Mouse (Mus musculus): ENCODE results near the gene Smyd3. TPM values are rescaled to one million over a fixed set of nuclear protein-coding genes. Genes with fewer than 3 reads are reported as not detected.

The Smyd3 gene
- polyA plus RNA-seq, 1 experiment from 2014 or later: 24.0 TPM

DNA sequence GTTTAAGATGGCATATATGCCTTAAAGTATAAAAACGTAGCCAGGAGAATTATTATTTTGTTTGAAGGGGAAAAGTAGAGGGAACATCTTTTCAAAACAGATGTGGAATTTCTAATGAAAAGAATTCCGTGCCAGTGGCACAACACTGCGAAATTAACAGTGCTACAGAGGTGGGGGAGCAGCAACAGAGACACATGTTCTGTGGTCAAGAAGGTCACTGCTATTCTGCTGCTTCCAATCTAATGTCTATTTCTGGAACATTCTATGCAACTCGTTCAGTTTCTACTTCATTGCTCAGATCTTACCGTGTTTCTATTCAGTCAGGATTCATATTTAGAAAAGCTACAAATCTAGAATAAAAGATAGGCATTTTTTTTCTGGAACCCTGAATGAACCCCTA, 117.0 kb downstream of the Smyd3 start:
- Histone ChIP-seq H3K4me1 (ENCODE audit: control insufficient read depth, insufficient read depth, low read length) (no peaks in the 10 kb centered on the region), H3K27me3 (ENCODE audit: control insufficient read depth, insufficient read depth, low read length) (no peaks in the 10 kb centered on the region), H3K9ac (replicated peaks; ENCODE audit: low read depth, low read length) (no peak overlapping the region), H3K36me3 (ENCODE audit: control insufficient read depth, insufficient read depth, low read length) (no peaks in the 10 kb centered on the region), H3K9me3 (ENCODE audit: control insufficient read depth, low read depth, low read length) (no peaks in the 10 kb centered on the region), H3K27ac (ENCODE audit: low read length) (no peak overlapping the region), H3K4me3 (ENCODE audit: low read depth, low read length) (no peak overlapping the region), H3K4me2 (replicated peaks; ENCODE audit: low read depth, low read length) (no peak overlapping the region)
- ATAC-seq (ENCODE audit: insufficient number of reproducible peaks, insufficient read depth, low FRiP score, low read depth): no peak
- WGBS: 77% methylated on average over 5 of the region's 5 CpGs

- Histone ChIP-seq H3K36me3 (ENCODE audit: control insufficient read depth, insufficient read depth, low read length) (no peaks in the 10 kb centered on the region), H3K27ac (ENCODE audit: low read length) (no peak overlapping the region), H3K4me2 (replicated peaks; ENCODE audit: low read depth, low read length) (no peak overlapping the region), H3K4me1 (ENCODE audit: control insufficient read depth, insufficient read depth, low read length) (no peaks in the 10 kb centered on the region), H3K9ac (replicated peaks; ENCODE audit: low read depth, low read length) (no peak overlapping the region), H3K9me3 (ENCODE audit: control insufficient read depth, low read depth, low read length) (no peaks in the 10 kb centered on the region), H3K27me3 (ENCODE audit: control insufficient read depth, insufficient read depth, low read length) (no peaks in the 10 kb centered on the region), H3K4me3 (ENCODE audit: low read depth, low read length) (no peak overlapping the region)
- 89% methylated on average over 4 of the region's 4 CpGs for WGBS
- ATAC-seq (ENCODE audit: insufficient number of reproducible peaks, insufficient read depth, low FRiP score, low read depth): no peak
These were observed 119.2 kb downstream of the Smyd3 start for GRCm38 (mm10) chr1:179398639-179399038.

GRCm38 (mm10) chr1:179386237-179386975, 131.4 kb downstream of the Smyd3 start:
- Histone ChIP-seq H3K4me1 (ENCODE audit: control insufficient read depth, insufficient read depth, low read length) (no peaks in the 10 kb centered on the region), H3K9me3 (ENCODE audit: control insufficient read depth, low read depth, low read length) (no peaks in the 10 kb centered on the region), H3K4me2 (replicated peaks; ENCODE audit: low read depth, low read length) (no peak overlapping the region), H3K36me3 (ENCODE audit: control insufficient read depth, insufficient read depth, low read length) (no peaks in the 10 kb centered on the region), H3K27me3 (ENCODE audit: control insufficient read depth, insufficient read depth, low read length) (no peaks in the 10 kb centered on the region), H3K27ac (ENCODE audit: low read length) (no peak overlapping the region), H3K4me3 (ENCODE audit: low read depth, low read length) (no peak overlapping the region), H3K9ac (replicated peaks; ENCODE audit: low read depth, low read length) (no peak overlapping the region)
- WGBS: 47% methylated on average over 15 of the region's 15 CpGs
- no peak for ATAC-seq (ENCODE audit: insufficient number of reproducible peaks, insufficient read depth, low FRiP score, low read depth)

DNA sequence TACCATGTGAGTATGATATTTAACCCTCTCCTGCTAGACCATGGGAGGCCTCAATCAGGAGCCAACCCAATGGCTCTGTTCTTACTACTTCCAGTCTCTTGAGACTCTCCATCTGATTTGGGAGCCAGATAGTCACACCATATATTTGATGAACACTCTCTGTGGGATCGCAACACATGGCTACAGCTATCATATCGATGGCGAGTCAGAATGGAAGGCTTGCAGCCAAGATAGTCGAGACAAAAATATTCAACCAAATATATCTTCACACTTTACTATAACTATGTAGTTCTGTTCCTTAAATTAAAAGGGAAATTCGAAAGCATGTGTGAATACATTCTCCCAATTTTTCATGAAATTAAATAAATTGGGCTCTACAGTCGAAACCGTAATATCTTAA, 132.2 kb downstream of the Smyd3 start:
- ATAC-seq (ENCODE audit: insufficient number of reproducible peaks, insufficient read depth, low FRiP score, low read depth): no peak
- Histone ChIP-seq H3K9ac (replicated peaks; ENCODE audit: low read depth, low read length) (no peak overlapping the region), H3K4me2 (replicated peaks; ENCODE audit: low read depth, low read length) (no peak overlapping the region), H3K4me3 (ENCODE audit: low read depth, low read length) (no peak overlapping the region), H3K27me3 (ENCODE audit: control insufficient read depth, insufficient read depth, low read length) (no peaks in the 10 kb centered on the region), H3K36me3 (ENCODE audit: control insufficient read depth, insufficient read depth, low read length) (no peaks in the 10 kb centered on the region), H3K4me1 (ENCODE audit: control insufficient read depth, insufficient read depth, low read length) (no peaks in the 10 kb centered on the region), H3K9me3 (ENCODE audit: control insufficient read depth, low read depth, low read length) (no peaks in the 10 kb centered on the region), H3K27ac (ENCODE audit: low read length) (no peak overlapping the region)
- WGBS: 94% methylated on average over 7 of the region's 7 CpGs

DNA sequence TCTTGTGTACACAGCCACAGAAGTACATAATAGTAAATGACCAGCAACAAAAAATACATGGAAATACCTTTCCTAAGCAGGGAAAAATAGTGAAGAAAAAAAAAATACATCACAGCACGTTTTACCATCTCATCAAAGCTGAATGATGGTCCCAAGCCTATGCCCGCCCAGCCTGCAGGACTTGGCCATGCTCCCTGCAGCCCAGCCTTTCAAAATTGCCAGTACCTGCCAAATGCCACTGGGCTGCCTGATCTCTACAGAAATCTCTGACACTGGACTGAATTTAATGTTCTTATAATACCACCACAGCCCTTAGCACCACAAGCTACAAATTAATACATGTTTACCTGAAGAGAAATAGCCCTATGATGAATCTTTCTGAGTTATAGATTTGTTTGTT, 133.5 kb downstream of the Smyd3 start:
- ATAC-seq (ENCODE audit: insufficient number of reproducible peaks, insufficient read depth, low FRiP score, low read depth): no peak
- Histone ChIP-seq H3K36me3 (ENCODE audit: control insufficient read depth, insufficient read depth, low read length) (no peaks in the 10 kb centered on the region), H3K4me2 (replicated peaks; ENCODE audit: low read depth, low read length) (no peak overlapping the region), H3K9ac (replicated peaks; ENCODE audit: low read depth, low read length) (no peak overlapping the region), H3K9me3 (ENCODE audit: control insufficient read depth, low read depth, low read length) (no peaks in the 10 kb centered on the region), H3K27me3 (ENCODE audit: control insufficient read depth, insufficient read depth, low read length) (no peaks in the 10 kb centered on the region), H3K4me1 (ENCODE audit: control insufficient read depth, insufficient read depth, low read length) (no peaks in the 10 kb centered on the region), H3K27ac (ENCODE audit: low read length) (no peak overlapping the region), H3K4me3 (ENCODE audit: low read depth, low read length) (no peak overlapping the region)
- WGBS: 66% methylated on average over 2 of the region's 2 CpGs

GRCm38 (mm10) chr1:179378102-179378501, 139.7 kb downstream of the Smyd3 start:
- Histone ChIP-seq H3K9ac (replicated peaks; ENCODE audit: low read depth, low read length) (no peak overlapping the region), H3K27me3 (ENCODE audit: control insufficient read depth, insufficient read depth, low read length) (no peaks in the 10 kb centered on the region), H3K4me1 (ENCODE audit: control insufficient read depth, insufficient read depth, low read length) (no peaks in the 10 kb centered on the region), H3K4me3 (ENCODE audit: low read depth, low read length) (no peak overlapping the region), H3K36me3 (ENCODE audit: control insufficient read depth, insufficient read depth, low read length) (no peaks in the 10 kb centered on the region), H3K9me3 (ENCODE audit: control insufficient read depth, low read depth, low read length) (no peaks in the 10 kb centered on the region), H3K27ac (ENCODE audit: low read length) (no peak overlapping the region), H3K4me2 (replicated peaks; ENCODE audit: low read depth, low read length) (no peak overlapping the region)
- ATAC-seq (ENCODE audit: insufficient number of reproducible peaks, insufficient read depth, low FRiP score, low read depth): no peak
- 90% methylated on average over 4 of the region's 4 CpGs for WGBS

- no peak for ATAC-seq (ENCODE audit: insufficient number of reproducible peaks, insufficient read depth, low FRiP score, low read depth)
- H3K4me2 ChIP-seq (replicated peaks; ENCODE audit: low read depth, low read length): no peak overlapping the region
- H3K4me3 ChIP-seq (ENCODE audit: low read depth, low read length): no peak overlapping the region
- no peaks in the 10 kb centered on the region for H3K9me3 ChIP-seq (ENCODE audit: control insufficient read depth, low read depth, low read length)
- no peak overlapping the region for H3K27ac ChIP-seq (ENCODE audit: low read length)
- no peak overlapping the region for H3K9ac ChIP-seq (replicated peaks; ENCODE audit: low read depth, low read length)
- 72% methylated on average over 4 of the region's 4 CpGs for WGBS
- H3K36me3 ChIP-seq (ENCODE audit: control insufficient read depth, insufficient read depth, low read length): no peaks in the 10 kb centered on the region
- no peaks in the 10 kb centered on the region for H3K4me1 ChIP-seq (ENCODE audit: control insufficient read depth, insufficient read depth, low read length)
- no peaks in the 10 kb centered on the region for H3K27me3 ChIP-seq (ENCODE audit: control insufficient read depth, insufficient read depth, low read length)
These were observed 142.9 kb downstream of the Smyd3 start for GRCm38 (mm10) chr1:179374987-179375386.

GRCm38 (mm10) chr1:179373911-179374310, 143.9 kb downstream of the Smyd3 start:
- no peak for ATAC-seq (ENCODE audit: insufficient number of reproducible peaks, insufficient read depth, low FRiP score, low read depth)
- Histone ChIP-seq H3K36me3 (ENCODE audit: control insufficient read depth, insufficient read depth, low read length) (no peaks in the 10 kb centered on the region), H3K4me1 (ENCODE audit: control insufficient read depth, insufficient read depth, low read length) (no peaks in the 10 kb centered on the region), H3K9me3 (ENCODE audit: control insufficient read depth, low read depth, low read length) (0 out of 2 replicates have a peak, but pooled peaks cover 3% of the 10 kb centered on the region), H3K9ac (replicated peaks; ENCODE audit: low read depth, low read length) (no peak overlapping the region), H3K4me3 (ENCODE audit: low read depth, low read length) (no peak overlapping the region), H3K27ac (ENCODE audit: low read length) (no peak overlapping the region), H3K27me3 (ENCODE audit: control insufficient read depth, insufficient read depth, low read length) (no peaks in the 10 kb centered on the region), H3K4me2 (replicated peaks; ENCODE audit: low read depth, low read length) (no peak overlapping the region)
- WGBS: 85% methylated on average over 11 of the region's 11 CpGs

DNA sequence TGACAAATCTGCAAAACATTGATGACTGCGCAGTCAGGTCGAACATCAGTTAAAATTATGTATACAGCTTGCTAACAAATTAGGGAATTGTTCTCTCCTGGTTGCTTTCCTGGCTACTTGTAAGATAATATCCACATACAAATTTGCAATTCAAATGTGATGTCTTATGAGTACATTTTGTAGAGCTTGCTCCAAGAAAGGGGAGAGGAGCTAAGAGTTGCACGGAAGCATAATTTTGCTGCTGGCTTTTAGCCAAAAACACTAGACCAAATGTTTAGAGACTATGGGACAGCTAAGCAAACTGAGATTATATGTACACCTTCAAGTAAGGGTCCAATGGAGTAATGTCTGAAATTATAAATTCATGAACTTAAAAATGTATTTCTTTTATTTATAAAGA, 146.7 kb downstream of the Smyd3 start:
- ATAC-seq (ENCODE audit: insufficient number of reproducible peaks, insufficient read depth, low FRiP score, low read depth): no peak
- Histone ChIP-seq H3K36me3 (ENCODE audit: control insufficient read depth, insufficient read depth, low read length) (no peaks in the 10 kb centered on the region), H3K9ac (replicated peaks; ENCODE audit: low read depth, low read length) (no peak overlapping the region), H3K9me3 (ENCODE audit: control insufficient read depth, low read depth, low read length) (0 out of 2 replicates have a peak, but pooled peaks cover 3% of the 10 kb centered on the region), H3K4me1 (ENCODE audit: control insufficient read depth, insufficient read depth, low read length) (no peaks in the 10 kb centered on the region), H3K27me3 (ENCODE audit: control insufficient read depth, insufficient read depth, low read length) (no peaks in the 10 kb centered on the region), H3K4me2 (replicated peaks; ENCODE audit: low read depth, low read length) (no peak overlapping the region), H3K27ac (ENCODE audit: low read length) (no peak overlapping the region), H3K4me3 (ENCODE audit: low read depth, low read length) (no peak overlapping the region)
- 74% methylated on average over 3 of the region's 3 CpGs for WGBS

All from stomach, embryonic 14.5 days (tissue).